Mouse (Mus musculus) right cerebral cortex, postnatal 14 days (tissue): ENCODE results near the gene Gabrd.

Experiments
- DNase-seq: peaks from one replicate; pipeline ENCODE4 v3.0.0; 2022

Gabrd gene

DNA sequence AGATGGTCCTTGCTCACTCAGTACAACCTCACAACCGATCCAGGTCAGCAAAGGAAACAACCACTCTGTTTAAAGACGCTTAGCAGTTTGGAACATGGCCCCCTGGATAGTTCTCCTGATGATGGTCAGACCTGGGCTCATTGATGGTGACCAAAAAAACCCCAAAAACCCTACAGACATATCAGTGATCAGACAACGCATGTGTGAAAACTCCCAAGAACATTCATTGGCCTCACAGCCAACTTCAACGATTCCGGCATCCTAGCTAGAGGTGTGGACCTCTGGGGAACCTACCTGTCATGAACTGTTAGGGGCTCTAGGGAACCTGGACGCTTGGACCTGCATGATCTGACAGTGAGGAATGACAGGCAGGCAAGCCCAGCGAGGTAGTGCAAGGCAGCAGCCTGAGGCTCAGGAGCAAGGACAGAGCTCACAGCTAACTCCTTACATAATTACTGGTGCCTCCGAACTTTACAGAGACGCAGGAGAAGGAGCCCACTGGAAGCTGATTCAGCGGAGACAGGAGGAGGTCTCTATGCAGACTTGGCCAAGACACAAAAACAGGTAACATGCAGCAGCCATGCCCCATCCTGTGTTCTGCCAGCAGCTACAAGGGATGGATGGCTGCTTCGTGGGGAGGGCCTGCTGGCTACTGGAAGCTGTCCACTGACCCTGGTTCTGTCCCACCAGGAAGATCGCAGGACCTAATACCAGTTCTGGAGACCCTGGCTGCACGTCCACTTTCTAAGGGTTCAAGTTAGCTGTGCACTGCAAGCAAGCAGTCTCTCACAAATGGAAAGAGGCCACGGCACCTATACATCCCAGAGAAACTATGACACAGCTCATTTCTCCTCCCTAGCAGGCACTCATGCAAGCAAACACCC lies 54.3 kb downstream of the Gabrd start:
- no peak for DNase-seq

DNA sequence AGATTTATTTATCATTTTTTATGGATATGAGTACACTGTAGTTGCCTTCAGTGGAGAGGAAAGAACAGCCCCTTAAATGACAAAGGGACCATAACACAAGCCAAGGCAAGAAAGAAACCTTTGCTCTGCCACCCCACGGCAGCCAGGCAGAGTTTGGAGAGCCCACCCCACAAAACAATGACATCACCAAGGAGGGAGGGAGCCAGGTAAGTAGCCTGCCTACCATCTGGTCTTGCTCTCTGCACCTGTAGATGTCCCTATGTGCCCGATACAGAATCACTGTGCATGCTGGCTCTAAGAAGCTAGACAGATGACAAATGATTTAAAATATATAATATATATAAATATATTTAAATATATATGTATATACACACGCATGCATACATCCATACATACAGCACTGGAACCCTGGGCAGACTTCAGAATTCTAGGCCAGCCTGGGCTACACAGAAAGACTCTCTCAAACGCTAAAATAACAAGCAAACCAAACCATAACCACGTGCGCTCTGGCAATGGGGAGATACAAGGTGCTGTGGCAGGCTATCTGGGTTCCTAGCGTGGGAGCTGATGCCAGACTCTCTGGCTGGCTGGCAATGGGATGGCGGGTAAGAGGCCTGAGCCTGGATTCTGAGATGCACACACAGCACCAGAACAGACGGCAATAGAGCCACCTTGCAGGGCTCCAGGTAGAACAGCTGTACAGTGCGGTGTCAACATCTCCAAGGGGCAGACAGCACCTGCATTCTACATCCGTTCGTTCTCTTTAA lies 61.4 kb downstream of the Gabrd start:
- DNase-seq, result no peak
